Mouse (Mus musculus): ENCODE results near the gene Tagap1. TPM values are rescaled to one million over a fixed set of nuclear protein-coding genes. Genes with fewer than 3 reads are reported as not detected.
"Not testable (repeated sequence)": the region's sequence is repeated elsewhere in the genome, so short reads cannot be mapped to it uniquely, and the experiment has no call there.

Tagap1 gene
- polyA plus RNA-seq, 1 experiment from 2014 or later, result 10.1 TPM

DNA sequence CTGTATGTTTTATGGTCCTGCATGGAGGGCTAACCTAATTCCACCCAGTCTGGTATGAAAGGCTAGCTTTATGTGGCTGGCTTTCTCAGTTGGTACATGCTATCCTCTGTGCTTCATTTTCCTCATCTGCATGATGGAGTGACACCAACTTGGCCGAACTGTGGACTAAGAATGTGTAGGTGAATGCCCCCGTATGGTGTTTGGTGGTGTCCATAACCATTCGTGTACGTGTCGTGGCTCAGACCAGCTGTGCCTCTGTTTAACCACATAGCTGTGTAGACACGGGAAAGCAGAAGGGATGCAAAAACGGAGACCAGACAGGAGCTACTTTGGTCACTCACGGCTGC, 13.3 kb downstream of the Tagap1 start:
- not testable (repeated sequence) for H3K36me3 ChIP-seq (ENCODE audit: inconsistent target); H3K27ac ChIP-seq; H3K79me2 ChIP-seq (ENCODE audit: inconsistent target)
- H3K4me3 ChIP-seq (ENCODE audit: inconsistent target), result peak overlapping the region; percentile 40; the same call in 1 of the 2 replicates
- no CpG with 5 or more reads among the region's 8 CpGs for WGBS (ENCODE audit: missing documents)

- H3K36me3 ChIP-seq (ENCODE audit: inconsistent target); H3K4me3 ChIP-seq (ENCODE audit: inconsistent target); H3K27ac ChIP-seq; H3K79me2 ChIP-seq (ENCODE audit: inconsistent target): not testable (repeated sequence)
- WGBS (ENCODE audit: missing documents), result no CpG with 5 or more reads among the region's 4 CpGs
Observed at GRCm38 (mm10) chr17:6942560-6942959, 18.4 kb downstream of the Tagap1 start.

DNA sequence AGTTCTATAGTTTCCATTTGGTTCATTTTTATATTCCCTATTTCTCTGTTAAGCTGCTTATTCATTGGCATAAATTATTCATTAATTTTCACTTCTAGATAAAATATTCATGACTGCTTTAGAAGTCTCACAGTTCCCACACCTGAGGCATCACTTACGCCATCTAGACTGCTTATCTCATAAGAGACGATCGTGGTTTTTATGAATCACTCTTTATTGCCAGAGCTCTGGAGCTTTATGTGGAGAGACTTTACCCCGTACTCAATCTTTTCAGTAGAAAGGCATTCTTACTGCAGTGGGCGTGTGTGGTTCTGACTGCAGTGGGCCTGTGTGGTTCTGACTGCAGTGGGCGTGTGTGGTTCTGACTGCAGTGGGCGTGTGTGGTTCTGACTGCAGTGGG, 29.3 kb downstream of the Tagap1 start:
- H3K36me3 ChIP-seq (ENCODE audit: inconsistent target); H3K27ac ChIP-seq; H3K4me3 ChIP-seq (ENCODE audit: inconsistent target); H3K79me2 ChIP-seq (ENCODE audit: inconsistent target): not testable (repeated sequence)
- 96% methylated on average over 4 of the region's 7 CpGs for WGBS (ENCODE audit: missing documents)

DNA sequence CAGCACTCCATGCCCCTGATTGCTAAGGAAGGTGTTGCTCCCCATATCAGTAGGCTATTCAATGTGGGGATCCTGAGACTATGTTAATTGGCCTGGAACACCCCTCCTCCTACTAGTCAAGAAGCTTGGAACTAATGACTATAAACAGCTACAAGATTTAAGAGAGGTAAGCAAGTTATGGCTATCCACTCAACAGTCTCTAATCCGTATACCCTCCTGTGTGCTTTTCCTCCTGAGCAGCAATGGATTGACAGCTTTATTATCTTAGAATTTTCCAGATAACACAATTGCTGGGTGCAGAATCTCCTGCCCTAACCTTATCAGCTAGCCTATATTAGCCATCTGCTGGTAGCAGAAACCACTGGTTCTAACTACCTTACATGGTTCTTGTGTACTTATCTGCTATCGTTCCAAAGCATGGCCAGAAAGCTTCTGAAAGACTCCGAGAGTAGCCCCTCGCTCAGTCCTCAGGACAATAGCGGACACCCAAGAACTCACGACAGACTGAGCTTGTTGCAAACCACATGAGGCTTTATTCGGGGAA, 40.5 kb downstream of the Tagap1 start:
- H3K36me3 ChIP-seq (ENCODE audit: inconsistent target); H3K27ac ChIP-seq; H3K4me3 ChIP-seq (ENCODE audit: inconsistent target); H3K79me2 ChIP-seq (ENCODE audit: inconsistent target): not testable (repeated sequence)
- WGBS (ENCODE audit: missing documents), result 94% methylated on average over 4 of the region's 7 CpGs

- H3K4me3 ChIP-seq (ENCODE audit: inconsistent target); H3K79me2 ChIP-seq (ENCODE audit: inconsistent target); H3K36me3 ChIP-seq (ENCODE audit: inconsistent target); H3K27ac ChIP-seq: not testable (repeated sequence)
- WGBS (ENCODE audit: missing documents), result 17% methylated on average over 1 of the region's 3 CpGs
Observed at GRCm38 (mm10) chr17:6919388-6919787, 41.6 kb downstream of the Tagap1 start.

DNA sequence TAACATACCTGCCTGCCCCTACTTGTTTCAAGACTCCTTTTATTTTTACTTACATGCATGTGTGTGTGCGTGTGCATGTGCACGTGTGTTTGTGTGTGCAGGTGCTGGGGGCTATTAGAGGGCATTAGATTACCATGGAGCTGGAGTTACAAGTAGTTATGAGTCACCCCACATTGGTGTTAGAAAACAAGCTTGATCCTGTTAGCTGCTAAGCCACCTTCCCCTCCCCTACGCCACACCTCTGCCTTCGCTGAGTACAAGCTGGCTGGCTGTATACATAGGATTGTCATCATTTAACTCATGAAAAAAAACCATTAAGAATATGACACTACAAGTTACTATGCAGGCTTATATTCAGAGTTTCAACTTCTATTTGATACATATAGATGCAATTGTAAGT, 45.7 kb downstream of the Tagap1 start:
- H3K79me2 ChIP-seq (ENCODE audit: inconsistent target); H3K27ac ChIP-seq; H3K36me3 ChIP-seq (ENCODE audit: inconsistent target); H3K4me3 ChIP-seq (ENCODE audit: inconsistent target): not testable (repeated sequence)
- no CpG with 5 or more reads among the region's 4 CpGs for WGBS (ENCODE audit: missing documents)

- WGBS (ENCODE audit: missing documents), result no CpG with 5 or more reads among the region's 6 CpGs
- not testable (repeated sequence) for H3K36me3 ChIP-seq (ENCODE audit: inconsistent target); H3K4me3 ChIP-seq (ENCODE audit: inconsistent target); H3K27ac ChIP-seq; H3K79me2 ChIP-seq (ENCODE audit: inconsistent target)
Observed at GRCm38 (mm10) chr17:6914066-6914465, 46.9 kb downstream of the Tagap1 start.

Other genes with a start within 250 kb of the Tagap1 start
- gene Ezr, start 178.4 kb downstream of the Tagap1 start, polyA plus RNA-seq (2018), result 19.3 to 60.4 TPM (median 43.6 TPM) in 3 replicates
- 14.6 to 20.9 TPM (median 18.2 TPM) in 3 replicates for gene Rsph3b, start 12.5 kb downstream of the Tagap1 start, polyA plus RNA-seq (2018)
- 193 to 549 TPM (median 353 TPM) in 3 replicates for gene Rnaset2b, start 9.5 kb upstream of the Tagap1 start, polyA plus RNA-seq (2018)
- 0.22 TPM in 1 of 3 replicates, not detected in the others for gene Gm49721, start 17.7 kb upstream of the Tagap1 start, polyA plus RNA-seq (2018)
- gene Gm1604a, start 64.4 kb upstream of the Tagap1 start, polyA plus RNA-seq (2018), result not detected in 3 replicates
- 5.0 to 8.7 TPM (median 6.5 TPM) in 3 replicates for gene Rps6ka2, start 209.0 kb upstream of the Tagap1 start, polyA plus RNA-seq (2018)

Measured in macrophage (primary cell).